Mouse (Mus musculus) left cerebral cortex, adult 8-10 months (tissue): ENCODE data around the gene Apoc2. TPM values are rescaled to one million over a fixed set of nuclear protein-coding genes. Genes with fewer than 3 reads are reported as not detected.

ENCODE experiments used
- DNase-seq, 2 experiments: peaks; one replicate each; pipeline ENCODE4 v3.0.0; 2022; ENCODE audit warnings: low spot score in 2 of 2
- total RNA-seq, 4 experiments: library from RNA; stranded (reverse); gene quantifications; 2 replicates each; pipeline ENCODE4 v1.2.4; 2022

The Apoc2 gene
- not detected for total RNA-seq

DNA sequence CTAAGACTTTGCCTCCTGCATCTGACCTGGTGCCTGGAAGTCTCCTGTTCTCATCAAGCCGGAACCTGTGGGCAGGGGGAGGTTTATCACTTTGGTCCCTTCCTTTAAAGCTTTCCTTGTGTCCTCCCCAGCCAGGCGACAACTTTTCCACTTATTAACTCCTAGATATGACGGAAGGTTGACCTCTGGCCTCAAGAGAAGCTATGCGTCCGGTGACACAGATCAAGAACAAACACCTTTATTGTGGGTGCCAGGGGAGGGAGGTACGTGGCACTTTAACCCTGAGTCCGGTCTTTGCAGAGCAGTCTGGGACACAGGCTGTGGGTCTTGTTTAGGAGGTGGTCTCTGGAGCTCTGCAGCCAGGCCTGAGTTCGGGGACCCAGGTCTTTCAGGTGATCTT is at the start of gene Apoc2:
TSS of gene Apoc2 (minus strand) at position 70 of the 400 bp plus-strand sequence.
- no peak for DNase-seq

DNA sequence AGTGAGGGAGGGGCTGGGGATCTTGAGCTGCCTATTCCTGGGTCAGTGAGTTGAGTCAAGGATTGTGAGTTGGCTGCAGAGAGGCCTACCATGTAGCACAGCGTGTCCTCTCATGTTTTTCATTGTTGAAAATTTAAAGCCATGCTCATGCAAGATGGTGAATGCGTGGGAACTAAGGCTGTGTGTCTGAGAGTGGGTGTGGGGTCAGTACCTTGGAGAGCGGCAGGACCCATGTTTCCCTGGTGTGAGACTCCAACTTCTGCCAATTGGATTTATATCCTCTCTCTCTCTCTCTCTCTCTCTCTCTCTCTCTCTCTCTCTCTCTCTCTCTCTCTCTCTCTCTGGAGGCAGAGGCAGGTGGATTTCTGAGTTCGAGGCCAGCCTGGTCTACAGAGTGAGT is 48.8 kb upstream of the Apoc2 start:
- no peak for DNase-seq

DNA sequence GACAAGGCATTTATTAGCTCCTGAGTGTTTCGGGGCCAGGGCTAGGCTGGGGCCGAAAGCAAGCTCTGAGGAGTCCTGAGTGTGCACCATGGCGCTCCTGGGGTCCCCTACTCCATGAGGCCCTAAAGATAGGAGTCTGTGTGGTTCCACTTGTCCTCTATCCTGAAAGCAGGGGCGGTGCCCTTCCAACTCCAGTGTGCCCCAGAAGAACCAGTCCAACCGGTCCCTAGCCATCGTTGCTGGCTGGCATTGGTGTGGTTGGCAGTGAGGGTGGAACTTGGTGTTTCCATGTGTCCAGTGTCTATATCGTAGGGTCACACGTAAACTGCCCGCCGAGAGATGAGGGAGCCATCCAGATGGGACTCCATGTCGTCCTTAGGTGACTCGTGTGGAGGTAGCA is 46.4 kb upstream of the Apoc2 start:
- no peak for DNase-seq

DNA sequence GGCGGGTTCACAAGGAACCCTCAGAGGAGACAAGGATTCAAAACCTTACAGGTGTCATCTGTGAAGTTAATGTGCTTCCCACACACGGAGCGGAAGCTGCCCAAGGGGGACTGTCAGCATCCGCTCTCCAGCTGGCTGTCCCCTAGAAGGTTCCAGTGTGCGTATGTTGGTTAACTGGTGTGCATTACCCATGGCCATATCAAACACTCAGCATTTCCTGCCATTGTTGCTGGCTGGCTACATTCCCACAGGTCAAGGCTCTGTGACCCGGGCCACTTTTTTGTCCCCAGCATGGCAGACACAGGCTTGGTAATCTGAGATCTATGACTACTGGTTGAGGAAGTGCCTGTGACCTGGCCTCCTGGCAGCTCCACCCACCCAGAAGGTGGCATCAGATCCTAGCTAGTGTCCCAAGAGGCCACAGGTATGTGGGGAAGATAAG is 45.0 kb upstream of the Apoc2 start:
- no peak for DNase-seq

DNA sequence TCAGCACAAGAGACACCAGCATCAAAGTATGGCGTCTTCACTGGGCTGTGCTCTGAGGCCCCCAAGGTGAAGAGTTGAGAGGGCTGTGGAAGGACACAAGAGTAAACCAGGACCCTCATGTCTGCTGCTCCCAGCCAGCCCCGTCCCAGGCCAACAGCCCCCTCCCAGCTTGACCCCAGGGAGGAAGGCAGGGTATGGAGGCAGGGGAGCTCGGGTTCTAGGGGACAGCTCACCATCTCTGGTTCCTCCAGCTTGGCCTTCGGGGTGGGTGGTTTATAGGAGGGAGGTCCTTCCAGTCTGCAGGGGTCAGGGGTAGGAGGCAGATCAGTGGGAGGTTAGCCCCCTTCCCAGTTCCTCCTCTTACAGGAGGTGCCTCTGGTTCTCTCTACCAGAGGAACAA is 41.5 kb upstream of the Apoc2 start:
- DNase-seq, result no peak

DNA sequence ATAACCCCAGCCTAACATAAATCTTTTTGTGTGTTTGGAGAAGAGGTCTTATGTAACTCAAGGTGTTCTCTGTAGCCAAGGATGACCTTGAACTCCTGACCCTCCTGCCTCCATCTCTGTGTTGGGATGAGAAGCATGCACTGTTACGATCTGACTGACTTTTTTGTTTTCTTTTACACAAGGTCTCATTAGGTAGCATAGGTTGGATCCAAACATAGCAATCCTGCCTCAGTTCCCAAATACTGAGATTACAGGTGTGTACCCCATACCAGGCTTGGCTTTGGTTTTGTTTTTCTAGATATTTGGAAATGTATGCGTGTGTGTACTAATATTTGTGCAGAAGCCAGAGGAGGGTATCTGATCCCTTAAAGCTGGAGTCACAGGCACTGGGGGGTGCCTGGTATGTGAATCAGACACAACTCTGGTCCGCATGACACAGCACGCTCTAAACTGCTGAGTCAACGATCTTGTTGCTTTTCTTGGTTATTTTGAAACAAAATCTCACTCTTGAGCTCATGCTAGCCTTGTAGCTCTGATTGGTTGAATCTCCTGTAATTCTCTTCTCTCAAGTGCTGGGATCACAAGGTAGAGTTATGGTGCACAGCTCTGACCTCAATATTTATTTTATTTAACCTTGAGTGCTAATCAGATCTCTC is 40.7 kb upstream of the Apoc2 start:
- no peak for DNase-seq

DNA sequence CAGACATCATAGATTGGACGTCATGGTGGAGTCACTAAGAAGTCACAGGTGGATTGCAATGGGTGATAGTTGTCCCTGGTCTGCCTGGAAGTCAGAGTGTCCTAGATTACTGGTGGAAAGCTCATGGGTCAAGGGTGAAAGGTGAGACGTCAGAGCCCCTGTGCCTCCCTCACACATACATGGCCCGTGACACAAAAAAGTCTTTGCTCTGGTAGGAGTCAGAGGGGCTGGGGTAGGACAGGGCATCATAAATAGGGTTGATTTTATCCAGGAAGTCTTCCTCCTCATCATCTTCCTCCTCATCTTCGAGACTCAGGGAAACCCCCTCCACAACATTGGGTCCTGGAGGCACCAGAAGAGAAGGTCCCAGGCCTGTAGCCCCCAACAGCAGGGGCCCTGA is 39.6 kb upstream of the Apoc2 start:
- no peak for DNase-seq

DNA sequence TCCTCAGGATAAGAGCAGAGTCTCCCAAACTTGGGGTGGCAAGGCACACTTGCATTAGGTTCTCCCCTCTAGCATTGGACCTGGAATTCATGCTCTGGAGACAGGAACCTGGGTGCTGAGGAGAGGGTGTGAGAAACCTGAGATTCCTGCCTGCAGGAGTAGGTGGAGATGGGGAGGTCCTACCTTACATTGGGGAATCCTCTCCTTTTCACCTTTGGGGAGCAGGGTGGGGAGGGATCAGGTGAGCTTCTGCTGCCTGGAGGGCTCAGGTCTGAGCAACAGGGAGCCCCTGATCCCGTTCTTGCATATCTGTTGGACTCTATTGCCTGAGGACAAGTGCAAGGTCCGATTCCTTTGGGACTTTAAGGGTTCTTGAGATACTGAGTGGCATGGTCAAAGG is 39.1 kb upstream of the Apoc2 start:
- DNase-seq, result no peak

DNA sequence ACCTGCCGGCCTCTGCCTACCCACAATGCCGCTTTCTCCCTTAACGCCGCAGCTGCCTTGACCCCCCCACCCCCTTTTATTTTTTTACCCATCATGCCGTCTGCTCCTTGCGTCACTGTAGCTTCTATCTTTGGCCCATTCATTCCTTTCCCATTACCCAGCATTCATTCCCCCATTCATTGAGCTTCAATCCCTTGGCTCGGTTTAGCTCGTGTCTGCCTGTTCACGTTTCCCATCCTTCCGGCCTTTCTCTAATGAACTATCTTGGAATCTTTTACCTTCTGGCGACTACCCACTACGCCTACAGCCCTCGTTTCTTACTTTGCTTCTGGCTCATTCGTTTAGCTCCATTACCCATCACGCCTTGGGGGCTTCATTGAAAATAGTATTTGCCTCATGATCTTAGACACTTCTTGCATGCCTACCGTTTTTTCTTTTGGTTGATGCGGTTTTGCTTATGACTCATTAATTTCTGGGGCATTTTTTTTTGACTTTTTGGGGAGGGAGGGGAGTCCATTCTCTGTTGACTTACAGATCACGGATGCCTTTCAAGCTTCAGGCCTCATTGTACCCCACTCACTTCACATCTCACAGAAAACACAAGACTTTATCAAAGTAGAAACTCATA is 38.4 kb upstream of the Apoc2 start:
- DNase-seq, result peak in 1 of 2 experiments; percentile 42

DNA sequence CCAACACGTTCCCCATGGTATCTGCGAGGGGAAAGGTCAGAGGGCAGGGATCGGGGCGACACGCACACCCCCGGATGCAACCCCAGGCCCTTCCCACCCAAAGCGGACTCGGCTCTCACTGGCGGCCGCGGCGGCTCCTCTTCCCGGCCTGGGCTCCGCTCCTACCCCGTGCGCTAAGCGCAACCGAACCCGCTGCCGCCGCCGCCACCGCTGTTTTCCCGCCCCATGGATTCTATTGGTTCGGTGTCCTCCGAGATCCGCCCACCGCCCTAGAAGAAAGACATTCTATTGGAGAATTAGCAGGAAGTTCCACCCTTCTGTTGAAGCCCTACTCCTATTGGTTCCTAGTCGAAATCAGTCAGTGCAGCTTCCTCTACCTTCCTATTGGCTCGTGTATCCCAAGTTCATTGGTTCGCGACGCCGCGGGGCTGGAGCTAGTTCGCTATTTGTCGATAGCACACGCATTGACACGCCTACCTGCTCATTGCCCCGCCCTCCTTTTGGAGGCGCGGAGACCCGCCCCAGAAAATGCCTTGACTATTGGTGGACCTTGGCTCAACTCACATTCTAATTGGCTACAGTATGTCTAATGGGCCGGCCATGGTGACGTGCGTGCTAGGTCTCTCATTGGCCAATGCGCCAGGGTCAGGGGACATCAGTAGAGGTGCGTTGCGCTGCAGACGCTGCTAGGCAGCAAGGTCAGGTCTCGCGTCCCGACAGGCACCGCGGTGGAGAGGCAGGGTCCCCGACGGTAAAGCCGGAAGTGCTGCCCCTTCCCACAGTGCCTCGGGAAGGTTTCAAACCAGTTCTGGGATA is 37.7 kb upstream of the Apoc2 start, which contains the start of gene Tomm40:
TSS of gene Tomm40 (minus strand) at position 200 of the 816 bp plus-strand sequence.
- peak; percentile 97 to 100 for DNase-seq

DNA sequence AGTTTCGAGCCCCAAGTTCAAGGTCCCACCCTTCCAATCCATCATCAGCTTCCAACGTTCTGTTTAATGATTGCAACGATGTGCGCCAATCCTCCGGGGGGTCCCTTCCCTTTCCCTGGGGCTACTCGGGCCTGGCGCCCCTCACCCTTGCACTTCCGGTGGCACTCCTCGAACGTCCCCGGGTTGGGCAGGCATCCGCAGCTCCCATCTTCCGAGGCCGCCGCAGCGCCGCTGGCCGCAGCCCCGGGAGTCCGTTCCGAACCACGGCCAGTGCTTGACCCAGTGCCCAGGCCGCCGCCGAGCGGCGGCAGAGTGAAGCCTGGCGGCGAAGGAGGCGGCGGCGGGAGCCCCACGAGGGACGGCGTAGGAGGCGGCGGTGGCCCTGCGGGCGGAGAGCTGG is 37.1 kb upstream of the Apoc2 start:
- DNase-seq, result no peak

DNA sequence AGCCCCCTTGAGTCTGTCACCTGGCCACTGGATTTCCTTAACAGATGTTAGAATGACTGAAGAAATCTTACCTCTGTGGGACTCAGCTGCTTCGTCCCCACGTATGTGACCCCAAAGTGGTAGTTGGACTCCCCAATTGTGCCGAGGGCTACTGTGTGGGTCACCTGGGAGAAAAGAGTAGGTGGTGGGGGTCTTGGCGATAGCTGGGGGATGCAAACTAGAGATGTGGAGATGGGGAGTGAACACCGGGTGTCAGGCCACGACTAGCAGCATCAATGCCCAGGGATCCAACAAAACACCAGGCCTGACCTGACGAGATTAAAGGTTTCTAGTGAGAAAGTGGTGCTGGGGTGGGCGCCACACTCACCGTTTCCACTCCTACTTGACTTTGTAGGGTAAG is 35.9 kb upstream of the Apoc2 start:
- no peak for DNase-seq

DNA sequence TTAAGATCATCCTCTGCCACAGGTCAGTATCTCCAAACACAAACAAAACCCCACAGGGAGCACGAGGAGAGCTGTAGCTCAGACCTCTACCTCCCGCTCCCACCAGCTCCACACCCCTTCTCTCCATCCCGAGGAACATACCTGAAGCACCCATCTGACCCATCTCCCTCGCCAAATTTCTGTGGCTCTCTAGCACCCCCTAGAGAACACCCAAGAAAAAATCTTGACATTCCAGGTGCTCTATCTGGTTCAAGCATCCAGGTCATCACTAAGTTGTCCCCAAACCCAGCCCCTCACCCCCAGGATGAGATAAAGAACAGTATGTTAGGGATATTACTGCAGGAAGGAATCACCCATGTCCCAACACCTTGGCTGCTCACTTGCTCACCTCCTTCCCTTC is 35.5 kb upstream of the Apoc2 start:
- DNase-seq, result no peak

DNA sequence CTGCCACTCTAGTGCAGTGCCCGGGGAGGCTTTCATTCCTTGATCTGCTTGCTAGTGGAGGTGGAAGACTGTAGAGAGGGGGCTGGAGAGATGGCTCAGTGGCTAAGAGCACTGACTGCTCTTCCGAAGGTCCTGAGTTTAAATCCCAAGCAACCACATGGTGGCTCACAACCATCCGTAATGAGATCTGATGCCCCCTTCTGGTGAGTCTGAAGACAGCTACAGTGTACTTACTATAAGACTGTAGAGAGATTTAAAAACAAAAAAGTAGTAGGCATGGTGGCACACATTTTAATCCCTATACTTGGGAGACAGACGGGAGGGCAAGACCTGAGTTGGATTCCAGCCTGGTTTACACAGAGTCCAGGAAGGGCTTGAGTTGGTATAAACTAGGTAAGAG is 34.7 kb upstream of the Apoc2 start:
- DNase-seq, result no peak

DNA sequence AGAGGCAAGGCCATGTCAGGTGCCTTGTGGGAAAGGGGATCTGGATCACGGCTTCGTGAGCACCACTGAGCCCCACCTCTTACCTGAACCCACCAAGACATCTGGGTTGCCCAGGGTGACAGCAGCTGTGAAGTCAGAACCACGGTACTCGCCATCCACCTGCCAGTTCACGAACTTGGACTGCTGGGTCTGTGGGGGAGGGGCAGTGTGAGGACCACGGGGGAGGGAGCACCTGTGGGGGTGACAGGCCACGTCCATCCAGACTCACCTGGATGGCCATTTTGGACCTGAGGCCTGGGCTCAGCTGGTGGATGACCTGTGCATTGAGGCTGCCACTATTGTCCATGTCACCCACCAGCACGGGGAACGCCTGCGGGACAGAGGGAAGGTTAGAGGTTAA is 32.9 kb upstream of the Apoc2 start:
- DNase-seq, result no peak

DNA sequence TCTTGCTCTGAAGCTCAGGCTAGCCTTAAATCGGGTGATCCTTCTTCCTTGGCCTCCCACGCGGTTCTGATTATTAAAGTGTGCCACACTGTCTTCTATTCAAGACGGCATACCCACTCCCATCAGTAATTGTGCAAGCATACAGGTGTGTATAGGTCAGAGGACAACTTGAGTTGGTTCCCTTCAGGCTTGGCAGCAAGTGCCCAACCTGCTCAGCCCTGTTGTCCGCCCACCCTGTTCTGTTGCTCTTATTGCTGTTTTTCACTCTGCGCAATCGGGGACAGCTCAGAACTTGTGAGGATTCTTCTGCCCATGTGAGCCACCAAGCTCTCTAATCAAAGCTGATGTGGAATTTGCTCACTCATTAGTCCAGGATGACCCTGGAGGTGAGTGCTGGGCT is 27.5 kb upstream of the Apoc2 start:
- DNase-seq, result no peak

DNA sequence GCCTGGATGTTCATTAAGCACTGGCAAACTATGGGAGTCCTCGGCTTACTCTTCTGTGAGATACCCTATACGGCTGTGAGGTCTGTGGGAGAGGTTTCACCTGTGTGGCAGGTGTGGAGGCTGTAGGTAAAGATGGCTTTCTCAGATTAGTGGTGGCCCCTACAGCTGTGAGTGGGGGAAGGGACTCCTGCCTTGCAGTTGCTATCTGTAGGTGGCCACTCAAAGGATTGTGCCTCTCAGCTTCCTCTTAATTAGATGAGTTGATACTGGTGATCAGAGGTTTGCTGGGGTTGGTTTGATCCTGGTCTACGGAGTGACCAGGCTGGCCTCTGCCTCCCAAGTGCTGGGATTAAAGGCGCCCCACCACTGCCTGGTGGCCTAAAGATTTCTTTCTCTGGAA is 26.7 kb upstream of the Apoc2 start:
- DNase-seq, result no peak

DNA sequence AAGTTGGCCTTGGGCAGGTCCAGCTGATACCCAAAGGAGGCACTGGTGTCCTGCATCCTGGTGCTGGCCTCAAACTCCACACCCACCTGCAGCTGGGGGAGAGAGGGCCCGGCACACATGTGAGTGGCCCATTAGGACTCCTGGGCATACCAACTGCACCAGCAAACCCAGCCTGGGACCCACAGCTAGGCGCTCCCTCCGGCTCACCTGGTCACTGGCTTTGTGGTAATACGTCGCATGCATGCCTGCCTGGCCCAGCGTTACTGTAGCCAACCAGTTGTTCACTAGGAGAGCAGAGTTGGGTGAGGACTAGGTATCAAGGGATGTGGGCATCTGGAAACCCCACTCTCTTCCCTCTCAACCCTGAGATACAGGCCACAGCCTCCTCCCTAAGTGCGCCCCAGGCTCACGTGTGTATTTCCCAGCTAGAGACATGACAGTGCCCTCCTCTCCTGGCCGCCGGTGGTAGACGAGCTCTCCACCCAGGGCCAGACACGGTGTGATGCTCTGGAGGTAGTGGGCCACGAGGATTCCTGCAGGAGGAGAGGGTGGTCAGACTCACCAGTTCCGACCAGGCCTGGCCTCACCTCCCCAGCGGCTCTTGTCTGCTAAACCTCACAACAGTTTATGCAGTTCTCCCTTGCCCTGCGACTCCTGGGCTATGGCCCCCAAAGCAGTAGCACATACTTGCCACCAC is 25.3 kb upstream of the Apoc2 start:
- no peak for DNase-seq

DNA sequence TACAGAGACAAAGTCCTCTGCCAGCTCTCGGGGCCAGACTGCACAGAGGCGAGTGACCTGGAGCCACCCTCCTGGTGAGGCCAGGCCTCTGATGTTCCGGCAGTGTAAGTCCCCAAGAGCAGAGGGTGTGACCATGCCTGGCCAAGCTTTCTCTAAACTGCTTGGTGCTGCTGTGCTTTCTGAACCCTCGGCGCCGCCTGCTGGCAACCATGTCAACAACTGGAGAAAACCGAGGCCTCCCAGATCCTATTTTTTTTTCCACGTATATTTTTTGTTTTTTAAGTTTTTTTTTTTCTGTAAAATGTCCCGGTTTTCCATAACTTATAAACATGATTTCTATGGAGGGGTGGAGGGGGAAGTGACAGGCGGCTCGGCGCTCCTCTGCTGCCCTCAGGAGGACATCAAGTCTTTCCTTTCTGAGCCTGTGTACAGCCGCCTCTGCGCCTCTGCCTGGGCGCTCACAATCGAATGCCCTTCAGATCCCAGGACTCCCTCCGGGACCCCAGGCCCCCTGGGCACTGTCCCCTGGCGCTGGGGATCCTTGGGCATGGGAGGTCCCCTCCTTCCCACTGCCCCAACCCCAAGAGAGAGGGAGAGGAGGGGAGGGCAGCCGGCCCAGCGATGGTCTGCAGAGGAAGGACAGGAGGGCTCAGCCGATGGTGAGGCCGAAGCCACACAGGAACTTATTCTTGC is 23.5 kb upstream of the Apoc2 start:
- DNase-seq, result peak; percentile 47 to 60

DNA sequence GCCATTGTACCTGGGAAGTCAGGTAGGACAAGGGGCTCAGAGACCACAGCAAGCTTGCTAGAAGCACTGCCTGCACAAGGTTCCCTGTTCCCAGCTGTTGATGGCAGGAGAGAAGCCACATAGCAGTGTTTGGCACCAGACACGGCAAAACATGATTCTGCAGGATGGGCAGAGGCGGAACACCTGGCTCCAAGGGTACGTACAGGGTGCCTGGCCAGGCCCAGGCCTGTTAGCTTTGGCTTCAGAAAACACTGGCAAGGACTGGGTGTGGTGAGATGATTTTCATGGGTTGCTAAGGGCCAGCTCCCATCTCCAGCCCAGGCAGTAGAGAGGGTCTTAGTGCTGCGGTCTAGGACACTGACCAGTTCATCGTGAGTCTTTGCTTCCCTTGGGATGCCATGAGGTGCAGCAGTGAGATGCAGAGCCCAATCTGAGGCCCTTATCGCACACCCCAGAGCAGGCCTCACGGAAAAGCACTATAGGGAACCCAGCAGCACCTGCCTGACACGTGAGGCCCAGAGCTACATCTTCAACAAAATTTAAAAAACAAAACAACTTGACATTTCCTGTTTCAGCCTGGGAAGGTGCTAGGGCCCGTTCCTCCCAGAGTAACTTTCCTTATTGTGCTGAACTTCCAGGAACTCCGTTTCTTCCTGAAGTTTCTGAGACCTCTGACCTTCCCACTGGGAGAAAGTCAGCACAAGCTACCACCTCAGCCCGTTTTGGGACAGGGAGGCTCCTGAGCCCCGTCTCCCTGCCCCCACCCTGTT is 22.7 kb upstream of the Apoc2 start:
- DNase-seq, result no peak

DNA sequence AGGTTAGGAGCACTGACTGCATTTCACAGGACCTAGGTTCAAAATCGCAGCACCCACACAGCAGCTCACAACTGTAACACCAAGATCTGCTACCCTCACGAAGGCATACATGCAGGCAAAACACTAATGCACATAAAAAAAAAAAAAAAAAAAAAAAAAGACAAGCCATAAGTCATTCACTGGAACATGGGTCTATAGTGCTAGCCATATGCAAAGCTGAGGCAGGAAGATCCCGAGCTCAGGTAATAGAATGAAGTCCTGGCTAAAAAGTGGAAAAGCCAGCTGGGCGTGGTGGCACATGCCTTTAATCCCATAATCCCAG is 22.0 kb upstream of the Apoc2 start:
- no peak for DNase-seq
